Mouse (Mus musculus) cortical plate, adult 2 months (tissue): ENCODE data around the gene Gmpr. TPM values are rescaled to one million over a fixed set of nuclear protein-coding genes. Genes with fewer than 3 reads are reported as not detected.

Experiments used
- H3K27ac ChIP-seq: fragments of 200-500 bp; 2 replicates; pipeline ENCODE4 v1.5.1; 2012; ENCODE audit warnings: low read length, control low read depth, inconsistent platforms; ENCODE audit not compliant: insufficient read depth
- H3K4me1 ChIP-seq: fragments of 200-500 bp; 2 replicates; pipeline ENCODE4 v1.6.1; 2011; ENCODE audit warnings: low read length; ENCODE audit not compliant: control insufficient read depth, insufficient read depth
- H3K4me3 ChIP-seq: fragments of 200-500 bp; 2 replicates; pipeline ENCODE4 v1.5.1; 2011; ENCODE audit warnings: mild to moderate bottlenecking, low read length, control low read depth; ENCODE audit not compliant: insufficient read depth
- CTCF ChIP-seq: fragments of 200-500 bp; IDR thresholded peaks from 2 replicates; pipeline ENCODE4 v1.5.1; 2011; ENCODE audit warnings: mild to moderate bottlenecking, control low read depth, low read length; ENCODE audit not compliant: insufficient read depth; ENCODE audit errors: extremely low read depth
- POLR2A ChIP-seq: fragments of 200-500 bp; IDR thresholded peaks from 2 replicates; pipeline ENCODE4 v1.6.1; 2011; ENCODE audit warnings: mild to moderate bottlenecking, low read length, control low read depth; ENCODE audit not compliant: insufficient read depth; ENCODE audit errors: extremely low read depth
- polyA plus RNA-seq: library from polyadenylated mRNA; depleted of rRNA; stranded (reverse); fragments of >200 nt; gene quantifications from 2 replicates; pipeline ENCODE4 v1.2.3, GENCODE M21; 2012; rRNA removed

The Gmpr gene
- 77.8 and 79.9 TPM in 2 replicates for polyA plus RNA-seq

DNA sequence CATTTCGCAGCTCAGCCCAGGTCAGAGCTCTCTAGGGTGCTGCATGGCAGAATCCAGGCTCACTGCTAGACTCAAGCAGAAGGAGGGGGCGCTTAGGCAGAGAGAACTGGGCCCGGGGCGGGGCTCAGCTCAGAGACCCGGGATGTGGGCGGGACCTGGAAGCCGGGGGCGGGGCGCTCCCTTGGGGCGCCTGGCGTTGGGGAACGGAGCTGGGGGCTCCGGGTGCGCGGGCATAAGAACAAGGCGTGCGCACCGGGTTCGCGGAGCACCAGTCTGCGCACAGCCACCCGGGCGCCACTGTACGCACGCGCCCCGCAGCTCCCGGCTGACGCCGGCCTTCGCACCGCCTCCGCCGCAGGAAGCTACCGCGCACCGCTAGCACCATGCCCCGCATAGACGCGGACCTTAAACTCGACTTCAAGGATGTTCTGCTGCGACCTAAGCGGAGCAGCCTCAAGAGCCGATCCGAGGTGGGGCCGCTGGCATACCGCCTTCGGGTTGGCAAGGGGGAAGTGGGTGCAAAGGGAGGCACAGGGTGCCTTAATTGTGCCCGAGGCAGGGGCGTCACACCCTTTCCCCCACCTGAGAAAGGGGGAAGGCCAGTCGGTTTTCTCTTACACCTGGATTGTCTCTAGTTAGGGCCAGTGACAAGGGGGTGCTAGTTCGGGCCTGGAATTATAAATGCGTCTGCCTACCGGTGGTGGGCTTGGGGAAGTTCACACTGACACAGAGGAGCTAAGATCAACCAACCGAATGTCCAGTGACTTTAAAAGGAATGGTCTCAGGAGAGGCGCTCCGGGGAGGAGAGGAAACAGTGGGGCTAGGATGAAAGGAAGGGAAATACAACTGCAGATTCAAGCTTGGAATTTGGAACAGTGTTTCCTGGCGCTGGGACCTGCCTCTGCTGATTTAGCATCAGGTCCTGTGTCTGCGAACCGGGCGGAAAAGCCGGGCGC is at the start of gene Gmpr:
Gmpr (plus strand) TSS at position 171 of the 956 bp plus-strand sequence.
- peak within 1 kb of the TSS; percentile 77 for H3K27ac ChIP-seq
- peak; percentile 37; the same call in 1 of the 2 replicates for TF ChIP-seq POLR2A
- TF ChIP-seq CTCF, result no peak

DNA sequence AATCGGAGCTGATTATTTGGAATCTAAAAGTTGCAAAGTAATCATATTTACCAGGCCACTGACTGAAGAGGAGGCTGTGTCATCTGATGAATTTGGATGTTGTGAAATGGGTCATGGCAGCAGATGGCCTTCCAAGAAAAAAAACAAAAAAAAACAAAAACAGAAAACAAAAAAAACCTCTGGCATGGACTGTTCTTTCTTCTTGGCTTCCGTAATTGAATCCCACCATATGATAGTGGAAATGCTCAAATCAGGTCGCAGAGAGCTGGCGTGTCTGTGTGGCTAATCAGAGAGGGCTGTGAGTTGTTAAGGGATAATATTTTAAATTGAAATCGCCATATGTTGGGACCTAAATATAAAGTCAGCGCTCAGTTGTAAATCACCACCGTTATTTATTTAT is 49.8 kb upstream of the Gmpr start:
- Histone ChIP-seq H3K27ac (no peak overlapping the region), H3K4me1 (peaks cover 2% of the 10 kb centered on the region; the same call in 1 of the 2 replicates), H3K4me3 (no peak overlapping the region)
- no peak for TF ChIP-seq CTCF
- TF ChIP-seq POLR2A, result no peak

More for the DNA sequence above, at the start of gene Gmpr:
- H3K4me1 ChIP-seq, result no peaks in the 10 kb centered on the region
- peak within 1 kb of the TSS; percentile 84 for H3K4me3 ChIP-seq

DNA sequence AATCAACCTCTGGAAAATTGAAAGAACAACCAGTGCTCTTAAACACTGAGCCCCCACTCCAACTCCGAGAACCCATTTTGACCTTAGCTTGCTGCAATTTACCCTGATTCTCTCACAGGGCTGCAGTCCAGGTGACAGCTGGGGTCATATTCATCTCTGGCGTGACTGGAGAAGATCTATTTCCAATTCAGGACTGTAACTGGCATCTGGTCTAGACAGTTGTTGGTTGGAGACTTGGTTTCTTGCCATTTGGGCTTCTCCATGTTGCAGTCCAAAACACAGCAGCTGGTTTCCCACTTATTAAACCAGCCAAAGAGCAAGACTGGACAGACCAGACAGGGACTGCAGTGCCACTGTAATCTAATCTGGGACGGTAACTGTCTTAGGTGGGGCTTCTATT is 47.1 kb upstream of the Gmpr start:
- H3K4me1 ChIP-seq, result peaks cover 2% of the 10 kb centered on the region; the same call in 1 of the 2 replicates
- TF ChIP-seq POLR2A, result no peak
- TF ChIP-seq CTCF, result no peak
- H3K27ac ChIP-seq, result no peak overlapping the region
- H3K4me3 ChIP-seq, result no peak overlapping the region

DNA sequence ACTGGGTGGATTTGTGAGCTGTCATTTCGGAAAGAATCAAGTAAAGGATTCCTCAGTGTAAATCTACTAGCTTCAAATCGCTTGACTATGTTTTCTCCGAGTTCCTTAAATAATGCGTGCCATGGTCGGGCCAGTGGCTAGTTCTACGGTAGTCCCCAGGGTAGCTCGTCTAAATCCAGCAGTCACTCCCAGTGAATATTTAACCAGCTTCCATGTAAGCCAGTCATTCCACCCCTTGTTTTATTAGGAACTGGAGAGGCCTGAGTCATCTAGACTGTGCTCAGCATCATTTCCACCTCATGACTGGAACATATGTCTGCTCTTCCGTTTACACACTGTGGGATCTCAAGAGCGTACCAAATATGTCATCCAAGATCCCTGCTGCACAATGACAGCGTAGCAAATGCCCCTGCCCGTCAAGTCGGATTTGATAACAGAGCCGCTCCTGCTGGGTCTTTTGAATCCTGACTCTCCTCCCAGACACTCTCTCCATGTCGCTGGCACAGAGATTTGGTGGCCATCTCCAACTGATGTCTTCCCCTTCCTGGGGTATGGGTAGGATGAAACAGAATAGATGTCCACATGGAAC is 45.8 kb upstream of the Gmpr start:
- no peak overlapping the region for H3K27ac ChIP-seq
- no peak overlapping the region for H3K4me3 ChIP-seq
- TF ChIP-seq CTCF, result no peak
- no peak for TF ChIP-seq POLR2A
- no peaks in the 10 kb centered on the region for H3K4me1 ChIP-seq

DNA sequence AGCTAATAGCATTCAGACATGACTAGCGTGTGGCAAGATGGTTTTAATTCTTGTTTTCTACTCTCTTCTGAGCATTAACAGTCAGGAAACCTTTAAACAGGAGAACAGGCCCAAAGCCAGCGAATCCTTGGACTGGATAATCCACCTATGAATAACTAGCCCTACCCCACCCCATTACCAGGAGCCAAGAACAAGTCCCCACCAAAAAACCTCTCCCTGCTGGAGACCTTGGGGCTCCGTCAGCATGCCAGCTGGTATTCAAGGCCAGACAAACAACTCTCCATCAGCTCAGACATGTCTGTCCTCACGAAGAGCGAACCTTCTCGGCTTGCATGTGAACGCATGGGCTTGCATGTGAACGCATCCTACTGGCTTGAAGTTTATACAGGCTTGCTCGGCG is 41.6 kb upstream of the Gmpr start:
- Histone ChIP-seq H3K4me1 (no peaks in the 10 kb centered on the region), H3K4me3 (no peak overlapping the region), H3K27ac (no peak overlapping the region)
- TF ChIP-seq CTCF (no peak), POLR2A (no peak)

DNA sequence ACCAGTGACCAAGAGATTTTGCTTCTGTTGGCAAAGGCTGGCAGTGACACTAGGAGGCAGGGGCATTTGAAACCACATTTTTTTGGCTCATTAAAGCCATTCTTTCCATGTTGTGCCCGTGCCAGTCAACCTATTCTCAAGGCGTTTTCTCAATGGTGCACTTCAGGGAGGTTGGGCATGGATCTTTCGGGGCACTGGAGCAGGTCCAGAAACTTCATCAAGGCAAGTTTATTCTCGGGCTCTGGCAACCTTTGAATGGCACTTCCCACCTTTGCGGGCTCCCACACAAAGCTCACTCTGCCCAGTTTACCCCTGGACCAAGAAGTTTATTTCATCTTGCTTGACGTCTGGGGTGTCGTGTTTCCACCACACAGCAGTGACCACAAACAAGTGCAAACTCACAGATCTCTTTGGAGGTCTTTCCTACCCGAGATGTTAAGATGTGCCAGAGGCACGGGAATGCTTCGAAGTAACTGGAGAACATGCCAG is 41.2 kb upstream of the Gmpr start:
- Histone ChIP-seq H3K4me1 (no peaks in the 10 kb centered on the region), H3K27ac (no peak overlapping the region), H3K4me3 (no peak overlapping the region)
- TF ChIP-seq POLR2A, result no peak
- TF ChIP-seq CTCF, result no peak

DNA sequence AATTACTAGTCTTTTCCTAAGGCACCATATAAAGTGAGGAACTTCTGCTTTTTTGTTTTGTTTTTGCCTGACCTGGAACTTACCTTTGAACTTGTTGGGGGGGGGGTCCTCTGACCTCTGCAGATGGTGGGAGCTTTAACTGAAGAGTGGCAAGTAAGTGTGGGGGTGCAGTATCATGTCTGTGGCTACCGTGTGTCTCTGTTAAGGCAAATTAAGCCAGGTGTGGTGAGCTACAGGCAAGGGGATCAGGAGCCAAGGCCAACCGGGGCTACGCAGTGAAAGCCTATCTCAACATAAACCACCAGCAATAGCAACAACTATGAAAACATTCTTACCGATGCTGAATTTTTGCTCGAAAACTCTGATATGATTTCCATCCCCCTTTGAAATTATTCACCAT is 38.5 kb upstream of the Gmpr start:
- no peak overlapping the region for H3K4me3 ChIP-seq
- H3K27ac ChIP-seq, result no peak overlapping the region
- TF ChIP-seq CTCF, result no peak
- no peak for TF ChIP-seq POLR2A
- H3K4me1 ChIP-seq, result no peaks in the 10 kb centered on the region

DNA sequence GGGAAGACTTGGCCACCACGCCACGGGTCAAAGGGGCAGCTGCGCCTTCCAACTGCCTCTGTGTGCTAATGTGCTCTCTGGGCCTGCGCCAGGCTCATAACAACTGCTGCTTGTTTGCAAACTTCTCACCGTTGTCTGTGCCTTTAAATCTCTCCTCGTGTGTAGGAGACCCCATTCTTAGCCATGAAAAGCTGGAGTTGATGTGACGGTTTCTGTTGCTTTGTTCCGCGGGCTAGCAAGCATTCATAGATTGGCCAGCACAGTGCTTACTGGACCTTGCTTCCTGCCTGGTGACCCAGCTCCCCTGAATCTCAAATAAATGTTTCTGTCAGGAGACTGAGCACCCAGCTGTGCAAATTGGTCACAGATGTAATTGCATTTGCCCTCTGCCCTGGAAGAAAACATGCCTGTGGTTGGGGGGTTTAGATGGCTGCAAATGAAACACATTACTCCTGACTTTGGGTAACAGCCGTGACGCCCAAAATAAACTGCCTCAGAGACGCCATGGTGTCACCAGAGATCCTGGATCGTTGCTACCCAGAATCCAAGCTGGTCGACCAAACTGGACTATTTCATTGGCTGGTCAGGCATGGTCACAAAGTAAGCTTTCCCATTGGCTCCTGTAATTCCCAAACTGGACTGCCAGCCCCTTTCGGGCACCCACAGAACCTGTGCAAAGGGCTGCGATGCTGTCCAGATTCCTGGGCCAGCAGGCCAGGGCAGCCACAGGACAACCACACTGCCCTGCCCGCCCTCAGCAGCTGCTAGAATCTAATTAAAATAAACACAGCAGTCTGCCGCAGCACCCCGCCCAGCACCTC is 37.6 kb upstream of the Gmpr start:
- Histone ChIP-seq H3K27ac (no peak overlapping the region), H3K4me3 (no peak overlapping the region), H3K4me1 (no peaks in the 10 kb centered on the region)
- TF ChIP-seq POLR2A, result no peak
- no peak for TF ChIP-seq CTCF

DNA sequence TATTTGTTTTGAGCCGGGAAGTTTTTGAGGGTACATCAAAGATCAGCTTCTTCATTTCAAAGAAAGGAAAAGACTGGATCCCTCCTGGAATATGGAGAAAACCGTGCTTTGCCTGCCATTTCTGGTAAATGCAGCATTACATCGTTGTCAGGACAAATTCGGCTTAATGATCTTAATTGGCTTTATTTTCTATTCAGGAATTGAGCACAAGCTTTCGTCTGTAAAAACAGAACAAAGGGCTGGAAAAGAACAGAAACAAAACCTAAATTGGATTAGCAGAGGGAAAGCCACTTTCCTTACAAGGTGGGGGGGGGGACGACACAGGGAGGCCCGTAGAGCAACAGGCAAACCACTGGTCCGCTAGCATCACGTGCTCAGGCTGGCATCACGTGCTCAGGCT is 33.9 kb upstream of the Gmpr start:
- H3K27ac ChIP-seq, result no peak overlapping the region
- H3K4me3 ChIP-seq, result no peak overlapping the region
- no peak for TF ChIP-seq CTCF
- TF ChIP-seq POLR2A, result no peak
- no peaks in the 10 kb centered on the region for H3K4me1 ChIP-seq
